Mouse (Mus musculus): ENCODE measurements around the gene Rad18.

DNA sequence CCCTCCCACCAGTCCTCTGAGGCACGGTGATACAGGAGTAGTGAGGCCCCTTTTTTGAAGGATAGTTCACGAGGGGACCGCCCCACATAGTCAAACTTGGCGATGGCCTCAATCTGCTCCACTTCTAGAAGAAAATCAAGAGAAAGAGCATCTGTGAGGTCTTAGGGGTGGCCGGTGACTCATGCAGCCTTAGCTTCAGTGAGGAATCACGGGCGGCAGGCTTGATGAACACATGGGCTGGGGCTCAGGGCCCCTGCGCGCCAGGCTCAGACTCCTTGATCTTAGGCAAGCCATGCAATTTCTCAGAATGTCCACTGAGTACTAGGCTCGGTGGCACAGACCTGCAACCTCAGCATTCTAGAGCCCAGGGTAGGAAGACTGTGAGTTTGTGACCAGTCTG is 34.9 kb upstream of the Rad18 start:
- TF ChIP-seq CTCF (IDR thresholded peaks at IDR 0.05; ENCODE audit: control insufficient read depth, insufficient read depth, insufficient read length) (no peak), MYOG (IDR thresholded peaks at IDR 0.05; ENCODE audit: control insufficient read depth, extremely low read depth, insufficient read length) (no peak)

Data from C2C12 (cell line).